Mouse (Mus musculus): Measurements from ENCODE around the gene Cul9.
"Not testable (repeated sequence)": the region's sequence is repeated elsewhere in the genome, so short reads cannot be mapped to it uniquely, and the experiment has no call there.

Gene Cul9

DNA sequence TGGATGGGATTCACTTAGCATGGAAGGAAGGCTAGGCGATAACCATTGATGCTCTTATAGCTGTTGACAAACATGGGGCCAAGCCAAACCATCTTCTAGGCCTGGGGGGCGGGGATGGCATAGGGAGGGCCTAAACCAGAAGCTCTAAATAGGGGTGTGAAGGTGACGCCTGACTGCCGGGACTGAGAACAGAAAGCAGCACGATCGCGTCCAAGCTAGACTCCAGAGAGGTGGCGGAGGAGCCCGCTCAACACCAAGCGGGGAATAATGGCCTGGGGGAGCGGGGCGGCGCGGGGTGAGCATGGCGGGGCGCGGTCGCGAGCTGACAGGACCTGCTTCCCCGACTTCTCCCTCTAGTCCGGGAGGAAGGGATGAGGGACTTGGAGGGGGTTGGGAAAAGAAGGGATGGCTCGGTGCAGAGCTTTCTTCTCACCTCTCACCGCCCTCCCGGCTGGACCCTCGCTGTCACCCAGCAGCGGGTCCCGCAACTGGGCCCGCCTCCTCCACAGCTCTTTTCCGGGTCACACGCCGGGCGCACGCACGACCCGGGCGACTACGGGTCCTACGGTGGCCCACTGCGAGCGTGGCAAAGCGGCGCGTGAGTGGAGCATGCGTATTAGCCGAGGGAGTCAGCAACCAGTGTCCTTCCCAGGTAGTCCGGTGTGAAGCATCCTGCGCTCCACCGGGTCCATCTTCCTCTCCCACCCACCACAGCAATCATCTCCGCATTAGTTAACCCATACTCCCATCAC, at the start of gene Cul9:
TSS of gene Cul9 (minus strand) at position 576 of the 752 bp plus-strand sequence.
- peak; percentile 89 for DNase-seq

DNA sequence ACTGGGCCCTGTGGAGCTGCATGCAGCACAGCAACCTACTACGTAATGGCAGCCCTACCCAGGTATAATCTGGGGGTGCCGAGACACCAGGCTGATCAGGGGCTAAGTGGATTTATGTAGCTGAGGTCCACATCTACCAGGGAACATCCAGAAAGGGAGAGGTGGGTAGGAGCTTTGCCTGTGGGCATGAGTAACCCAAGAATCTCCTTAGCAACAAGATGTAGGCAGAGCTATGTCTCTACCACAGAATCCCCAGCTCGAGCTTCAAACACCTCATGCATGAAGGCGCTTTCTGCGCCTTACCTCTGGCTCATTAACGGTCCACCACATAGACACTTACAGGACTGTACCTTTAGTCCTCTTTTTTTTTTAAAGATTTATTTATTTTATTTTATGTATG, 49.1 kb upstream of the Cul9 start:
- no peak for DNase-seq

DNA sequence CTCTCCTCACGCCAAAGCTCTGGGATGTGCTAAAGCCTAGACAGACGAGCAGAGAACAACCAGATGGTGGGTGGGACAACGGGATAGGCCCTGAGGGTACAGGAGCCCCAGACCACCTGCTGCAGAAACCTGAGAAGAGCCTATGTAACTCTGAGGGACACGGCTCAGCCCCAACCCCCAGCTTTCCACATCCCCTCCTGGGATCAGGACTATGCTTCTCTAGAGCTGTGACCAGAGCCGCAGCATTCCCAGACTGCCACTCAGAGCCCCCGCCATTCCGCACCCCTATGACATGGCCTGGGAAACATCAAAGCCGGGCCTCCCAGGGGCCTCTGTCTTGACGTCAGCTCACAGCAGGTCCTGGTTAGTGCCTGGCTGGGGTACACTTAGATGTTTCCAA, 48.4 kb upstream of the Cul9 start:
- DNase-seq, result no peak

DNA sequence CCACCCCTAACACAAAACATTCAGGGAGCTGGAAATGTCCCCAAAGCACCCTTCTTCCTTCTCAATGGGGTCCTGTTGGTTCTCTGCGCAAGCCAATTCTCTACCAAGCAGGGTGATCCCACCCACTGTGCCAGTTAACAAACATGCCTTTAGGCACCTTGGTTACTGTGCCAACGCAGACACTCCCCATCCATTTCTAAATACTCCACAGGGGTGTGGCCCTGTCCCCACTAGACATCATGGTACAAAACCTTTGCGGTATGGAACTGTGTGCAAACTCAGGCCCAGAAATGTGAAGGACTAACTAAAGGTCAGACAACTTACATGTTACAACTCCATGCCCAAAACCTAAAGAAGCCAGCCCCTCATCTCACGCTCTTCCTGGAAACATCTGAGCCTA, 46.9 kb upstream of the Cul9 start:
- no peak for DNase-seq

DNA sequence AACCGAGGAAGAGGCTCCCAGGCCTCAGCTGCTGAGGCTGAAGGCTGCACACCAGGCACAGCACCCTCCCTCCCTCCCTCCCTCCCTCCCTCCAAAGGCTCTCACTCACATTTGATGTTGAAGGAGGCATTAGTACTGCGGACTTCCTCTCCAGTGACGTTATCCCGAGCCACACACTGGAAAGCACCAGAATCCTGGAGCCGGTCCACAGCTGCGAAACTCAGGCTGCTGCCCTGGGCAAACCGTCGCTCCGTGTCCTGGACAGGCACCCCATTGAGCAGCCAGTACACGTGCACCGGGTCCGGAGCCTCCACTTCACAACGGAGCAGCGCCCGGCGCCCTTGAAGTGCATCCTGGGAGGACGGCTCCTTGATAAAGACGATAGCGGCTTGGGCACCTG, 45.2 kb upstream of the Cul9 start:
- DNase-seq, result no peak

DNA sequence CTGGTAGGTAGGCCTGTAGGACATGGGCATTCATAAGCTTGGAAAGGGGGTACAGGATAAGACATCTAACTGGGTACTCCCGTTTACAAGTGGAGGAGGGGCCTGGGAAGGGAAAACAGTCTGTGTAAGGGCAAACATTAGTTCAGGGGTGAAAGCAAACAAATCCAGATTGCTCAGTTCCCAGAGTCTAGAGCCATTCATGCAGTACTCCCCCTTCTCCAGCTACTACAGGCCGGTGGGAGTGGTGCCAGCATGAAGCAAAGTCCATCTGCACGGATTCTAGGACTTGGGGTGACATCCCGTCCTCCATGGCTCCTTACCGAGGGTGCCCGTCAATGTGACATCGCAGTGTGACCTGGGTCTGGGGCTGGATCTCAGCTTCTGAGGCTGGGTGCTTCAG, 44.3 kb upstream of the Cul9 start:
- DNase-seq, result no peak

DNA sequence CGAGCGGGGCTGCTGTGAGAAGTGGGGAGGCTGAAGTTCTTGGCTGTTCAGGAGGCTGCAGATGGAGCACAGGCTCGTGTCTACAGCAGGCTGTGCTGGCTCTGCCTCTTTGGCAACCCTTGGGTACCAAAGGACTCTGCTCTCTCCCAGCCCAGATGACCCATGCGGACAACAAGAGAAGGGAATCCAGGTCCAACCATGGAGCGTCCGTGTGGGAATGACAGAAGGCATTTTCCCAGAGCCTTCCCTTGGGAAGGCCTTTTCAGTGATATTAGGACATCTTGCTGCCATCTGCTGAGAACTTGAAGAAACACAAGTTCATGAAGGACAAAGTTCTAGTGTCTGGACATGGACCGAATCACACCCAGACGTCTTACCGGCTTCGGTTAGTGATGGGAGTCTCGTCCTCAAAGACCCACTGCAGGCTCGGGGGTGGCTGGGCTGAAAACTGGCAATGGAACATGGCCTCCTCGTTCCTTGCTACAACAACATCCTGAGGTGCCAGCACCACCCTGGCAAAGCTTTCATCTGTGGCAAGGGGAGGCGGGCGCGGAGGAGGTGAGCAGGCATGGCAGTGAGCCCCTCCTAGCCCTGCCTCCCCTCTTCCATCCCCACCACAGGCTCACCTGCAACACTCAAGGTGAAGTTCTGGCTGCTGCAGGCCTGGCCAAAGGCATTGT, 43.6 kb upstream of the Cul9 start:
- no peak for DNase-seq

DNA sequence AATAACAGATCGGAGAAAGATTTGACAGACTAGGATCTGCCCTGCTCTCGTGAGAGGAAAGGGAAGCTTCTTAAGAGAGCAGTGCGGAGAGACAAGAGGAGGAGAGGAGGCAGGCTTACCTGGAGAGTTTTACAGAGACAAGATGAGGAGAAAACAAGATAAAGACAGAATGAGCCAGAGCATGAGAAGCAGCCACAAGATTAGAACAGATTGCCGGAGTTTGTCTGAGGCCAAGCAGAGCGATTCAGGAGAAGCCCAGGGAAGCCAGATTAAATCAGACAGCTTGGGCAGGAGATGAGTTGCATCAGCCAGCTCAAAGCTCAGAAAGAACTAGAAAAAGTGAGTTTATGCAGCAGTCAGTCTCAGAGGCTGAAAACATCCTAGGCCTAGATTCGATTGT, 42.7 kb upstream of the Cul9 start:
- DNase-seq, result no peak

DNA sequence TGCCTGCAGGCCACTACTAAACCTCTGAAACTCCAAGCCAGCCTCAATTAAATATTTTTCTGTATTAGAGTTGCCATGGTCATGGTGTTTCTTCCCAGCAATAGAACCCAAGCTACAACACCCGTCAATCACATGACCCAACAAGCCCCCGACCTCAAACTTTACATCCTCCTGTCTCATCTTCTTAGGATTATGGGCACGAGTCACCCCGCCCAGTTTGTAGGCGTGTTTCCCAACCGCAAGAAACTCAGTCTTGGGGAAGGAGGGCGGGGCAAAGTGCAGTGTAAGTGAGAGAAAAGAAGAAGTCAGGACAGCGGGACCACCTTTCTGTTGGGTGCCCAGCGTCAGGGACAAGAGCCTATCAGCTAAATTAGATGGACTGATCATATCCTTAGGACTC, 42.0 kb upstream of the Cul9 start:
- no peak for DNase-seq

DNA sequence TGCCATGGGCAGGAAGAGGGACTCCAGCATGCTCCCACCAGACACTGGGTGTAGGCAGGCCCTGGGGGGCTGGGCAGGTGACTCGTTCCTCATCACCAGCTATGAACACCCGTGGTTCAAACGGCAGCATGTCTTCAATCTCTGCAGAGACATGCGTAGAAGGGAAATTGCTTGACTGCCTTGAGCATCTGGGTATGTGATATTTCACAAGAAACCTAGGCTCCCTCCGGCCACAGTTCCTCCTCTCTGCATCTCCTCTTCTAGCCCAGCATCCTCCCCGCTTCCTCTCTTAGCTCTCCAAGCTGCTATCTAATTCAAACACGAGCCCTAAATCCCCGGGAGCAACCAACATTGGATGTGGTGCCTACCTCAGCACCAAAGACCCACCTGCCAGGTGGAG, 40.1 kb upstream of the Cul9 start:
- no peak for DNase-seq

DNA sequence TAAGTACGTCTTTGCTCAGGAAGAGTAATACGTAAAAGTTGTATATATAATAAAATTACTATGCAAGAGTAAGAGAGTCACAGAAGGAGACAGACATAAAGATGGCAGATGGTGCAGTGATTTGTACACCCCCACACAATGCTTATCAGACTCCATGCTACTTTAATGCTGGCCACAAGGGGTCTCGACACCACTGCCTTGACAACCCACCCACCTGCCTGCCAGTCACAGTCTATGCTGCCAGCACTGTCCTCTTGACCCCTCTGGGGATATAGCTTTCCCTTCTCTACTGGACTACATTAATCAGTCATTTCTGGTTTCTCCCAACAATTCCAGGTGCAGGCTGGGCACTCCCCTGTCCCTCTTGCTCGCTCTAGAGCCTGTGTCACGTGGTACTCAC, 32.5 kb upstream of the Cul9 start:
- DNase-seq, result no peak

DNA sequence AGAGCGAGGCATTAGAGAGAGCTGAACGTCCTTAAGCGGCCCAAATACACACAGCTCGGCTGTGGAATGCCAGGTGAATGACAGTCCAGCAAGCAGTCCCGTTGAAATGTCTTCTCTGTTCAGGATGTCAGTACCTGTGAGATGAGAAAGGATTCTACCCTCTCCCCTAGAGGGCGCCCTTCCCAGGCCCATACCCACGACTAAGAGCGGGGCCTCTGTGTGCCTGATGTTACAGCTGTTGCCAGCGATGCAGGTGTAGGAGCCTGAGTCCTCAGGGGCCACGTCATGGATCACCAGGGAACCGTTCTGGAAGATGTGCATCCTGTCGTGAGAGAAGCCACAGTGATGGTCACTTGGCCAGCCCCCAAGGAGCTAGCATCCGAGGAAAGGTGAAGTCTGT, 29.9 kb upstream of the Cul9 start:
- DNase-seq, result no peak

DNA sequence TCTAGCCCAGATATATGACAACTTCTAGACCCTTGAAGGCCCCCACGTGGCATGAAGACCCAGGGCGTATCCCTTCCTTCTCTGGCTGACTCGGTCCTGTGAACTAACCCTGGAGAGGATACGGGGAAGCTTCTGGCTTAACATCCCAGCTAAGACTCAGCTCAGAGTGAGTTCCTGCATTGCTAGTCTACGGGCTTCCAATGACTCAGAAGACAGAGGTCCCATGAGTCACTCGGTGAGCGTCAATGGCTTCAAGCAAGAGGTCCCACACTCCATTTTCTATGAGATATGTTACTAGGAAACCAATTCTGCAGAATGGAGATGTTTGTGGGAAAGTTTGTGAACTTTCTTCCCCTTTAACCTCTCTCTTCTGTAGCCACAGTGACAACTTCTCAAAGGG, 28.3 kb upstream of the Cul9 start:
- no peak for DNase-seq

DNA sequence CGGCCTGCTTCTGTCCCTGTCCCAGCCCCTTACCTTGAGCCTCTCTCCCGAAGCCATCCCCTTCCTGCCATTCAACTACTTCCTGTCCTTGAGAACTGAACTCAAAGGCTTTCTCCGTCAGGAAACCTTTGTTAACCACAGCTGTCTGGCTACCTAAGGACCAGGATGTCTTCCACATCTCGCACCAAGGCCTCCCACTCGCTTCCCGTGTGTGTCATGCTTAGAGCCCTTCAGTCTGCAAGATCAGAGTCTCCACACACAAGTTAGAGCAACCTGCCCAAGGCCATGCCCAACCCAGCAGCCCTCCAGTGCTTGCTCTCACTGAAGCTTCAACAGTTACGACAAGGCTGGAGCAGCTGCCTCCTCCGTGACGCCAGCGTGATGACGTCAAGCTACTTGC, 24.8 kb upstream of the Cul9 start:
- DNase-seq, result no peak

DNA sequence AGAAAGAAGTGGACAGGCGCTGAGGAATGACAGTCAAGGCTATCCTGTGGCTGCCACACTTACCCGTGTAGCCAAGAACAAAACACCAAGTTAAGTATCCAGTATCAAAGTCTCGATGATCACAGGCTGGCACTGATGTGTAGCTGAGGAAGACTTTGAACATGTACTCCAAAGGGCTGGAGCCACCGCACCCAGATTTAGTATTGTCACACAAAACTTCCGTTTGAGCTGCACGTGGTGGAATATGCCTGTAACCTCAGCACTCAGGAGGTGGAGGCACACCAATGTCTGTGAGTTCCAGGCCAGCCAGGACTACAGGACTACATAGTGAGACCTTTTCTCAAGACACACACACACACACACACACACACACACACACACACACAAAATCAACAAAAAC, 13.0 kb upstream of the Cul9 start:
- DNase-seq, result no peak

DNA sequence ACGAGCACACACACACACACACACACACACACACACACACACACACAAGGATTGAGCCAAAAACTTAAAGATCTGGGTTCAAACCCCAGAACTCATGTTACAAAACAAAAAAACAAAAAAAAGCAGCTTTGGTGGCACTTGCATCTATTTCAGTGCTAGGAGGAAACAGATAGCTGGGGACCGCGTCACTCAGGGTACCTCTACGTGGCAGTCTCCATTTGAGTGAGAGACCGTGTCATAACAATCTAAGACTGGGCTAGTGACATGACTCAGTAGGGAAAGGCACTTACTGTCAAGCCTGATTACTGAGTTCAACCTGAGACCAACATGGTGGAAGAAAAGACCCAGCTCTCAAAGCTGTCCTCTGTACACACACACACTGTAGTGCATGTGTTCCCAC, 12.0 kb upstream of the Cul9 start:
- DNase-seq, result no peak

DNA sequence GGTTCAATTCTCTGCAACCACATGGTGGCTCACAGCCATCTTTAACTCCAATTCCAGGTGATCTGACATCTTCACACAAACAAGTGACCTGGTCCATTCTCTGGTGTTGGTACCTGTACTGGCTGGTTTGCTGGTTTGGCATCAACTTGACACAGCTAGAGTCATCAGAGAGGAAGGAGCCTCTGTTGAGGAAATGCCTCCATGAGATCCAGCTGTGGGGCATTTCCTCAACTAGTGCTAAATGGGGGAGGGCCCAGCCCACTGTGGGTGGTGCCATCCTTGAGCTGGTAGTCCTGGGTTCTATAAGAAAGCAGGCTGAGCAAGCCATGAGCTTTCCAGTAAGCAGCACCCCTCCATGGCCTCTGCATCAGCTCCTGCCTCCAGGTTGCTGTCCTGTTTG, 11.1 kb upstream of the Cul9 start:
- not testable (repeated sequence) for DNase-seq

DNA sequence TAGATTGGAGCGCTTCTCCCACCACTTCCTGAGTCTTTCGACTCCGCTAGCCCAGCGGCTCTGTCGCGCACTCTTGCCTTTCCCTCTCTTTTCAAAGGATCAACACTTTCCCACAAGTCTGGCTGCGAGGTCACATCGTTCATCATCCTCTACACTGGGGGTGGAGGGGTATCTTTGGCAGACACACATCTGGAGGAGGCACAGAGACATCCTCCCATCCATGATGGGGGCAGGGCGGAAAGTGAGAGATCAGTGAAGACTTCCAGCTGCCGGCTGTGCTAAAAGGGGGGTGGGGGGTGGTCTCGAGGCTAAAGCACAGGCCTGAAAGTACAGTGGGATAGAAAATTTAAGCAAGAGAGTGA, 10.4 kb upstream of the Cul9 start:
- no peak for DNase-seq

DNA sequence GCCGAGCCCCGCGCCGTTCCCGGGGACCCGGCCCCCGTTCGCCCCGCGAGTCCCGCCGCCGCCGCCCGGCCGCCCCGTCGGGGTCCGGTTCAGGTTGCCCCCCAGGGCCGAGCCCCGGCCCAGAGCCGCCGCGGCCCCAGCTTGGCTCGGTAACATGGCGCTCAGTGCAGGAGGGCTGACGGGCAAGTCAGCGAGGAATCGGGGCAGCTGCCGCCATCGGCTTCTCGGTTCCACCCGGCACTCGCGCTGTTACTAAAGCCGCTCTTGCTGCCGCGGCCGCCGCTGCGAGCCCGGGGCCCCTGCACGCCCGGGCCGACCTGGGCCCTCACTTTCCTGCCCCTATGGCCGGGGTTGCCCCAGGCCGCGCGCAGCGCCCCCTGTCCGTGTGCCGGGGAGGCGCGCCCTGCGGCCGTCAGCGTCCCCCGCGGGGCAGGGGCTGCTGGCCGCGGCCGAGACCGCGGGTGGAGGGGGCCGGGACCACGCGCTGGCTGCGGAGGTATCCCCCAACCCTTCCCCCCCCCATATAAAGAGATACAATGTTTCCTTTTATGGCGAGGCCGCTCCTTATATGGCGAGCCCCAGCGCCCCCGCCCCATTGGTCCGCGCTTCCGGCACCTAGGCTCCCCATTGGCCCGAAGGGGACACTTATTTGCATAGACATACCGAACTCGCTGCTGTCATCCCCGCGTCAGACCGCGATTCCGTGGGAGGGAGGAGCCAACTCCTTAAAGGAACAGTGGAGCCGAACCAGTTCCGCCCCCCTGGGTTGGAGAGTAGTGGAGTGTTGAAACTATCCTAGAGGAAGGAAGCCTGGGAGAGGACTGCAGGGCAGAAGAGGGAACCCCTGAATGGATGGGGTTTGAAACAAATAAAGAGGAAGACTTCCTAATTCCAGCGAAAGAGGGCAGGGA, 9.7 kb upstream of the Cul9 start, which contains the start of gene Srf:
TSS of gene Srf (minus strand) at position 503 of the 911 bp plus-strand sequence.
- DNase-seq, result peak; percentile 99

DNA sequence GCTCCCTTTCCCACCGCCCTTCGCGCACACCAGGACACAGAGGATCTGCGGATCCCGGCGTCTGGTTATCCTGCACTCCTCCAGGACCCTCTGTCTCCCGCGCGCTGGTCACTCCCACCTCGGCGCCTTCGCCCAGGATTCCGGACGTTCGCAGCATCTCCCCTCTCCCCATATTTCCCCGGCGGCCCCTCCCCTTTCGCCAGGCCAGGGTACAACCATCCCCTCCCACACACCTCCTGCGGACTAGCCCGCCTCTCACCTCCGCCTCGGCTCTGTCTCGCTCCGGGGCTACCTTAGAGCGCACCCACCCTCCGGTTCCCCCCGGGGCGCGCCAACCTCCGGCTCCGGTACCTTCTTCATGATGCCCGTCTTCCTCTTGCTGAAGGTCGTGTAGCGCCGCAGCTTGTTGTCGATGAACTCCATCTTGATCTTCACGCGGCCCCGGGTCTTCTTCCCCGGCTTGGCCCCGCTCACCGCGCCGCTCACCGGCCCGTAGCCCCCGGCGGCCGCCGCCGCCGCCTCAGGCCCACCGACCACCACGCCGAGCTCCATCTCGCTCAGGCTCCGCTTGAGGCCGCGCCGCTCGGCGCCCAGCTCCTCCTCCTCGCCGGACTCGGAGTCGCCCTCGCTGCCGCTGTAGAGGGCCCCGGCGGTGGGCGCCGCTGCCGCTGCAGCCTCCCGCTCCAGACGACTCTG, 8.9 kb upstream of the Cul9 start:
- DNase-seq, result no peak

DNA sequence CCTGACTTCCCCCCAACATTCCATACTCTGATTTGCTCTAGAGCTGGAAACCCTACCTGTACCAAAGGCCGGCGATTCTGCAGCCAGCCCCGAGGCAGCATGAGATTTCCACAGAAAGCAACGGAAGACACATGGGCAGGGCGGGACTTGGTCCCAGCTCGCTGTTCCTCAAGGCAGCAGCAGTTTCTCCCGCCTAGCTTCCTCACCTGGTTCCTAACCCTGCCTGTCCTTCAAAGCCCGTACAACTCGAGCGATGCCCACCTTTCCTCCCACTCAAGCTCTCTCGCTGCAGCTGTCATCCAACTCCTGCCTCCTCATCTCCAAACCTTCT, 8.4 kb upstream of the Cul9 start:
- no peak for DNase-seq

DNA sequence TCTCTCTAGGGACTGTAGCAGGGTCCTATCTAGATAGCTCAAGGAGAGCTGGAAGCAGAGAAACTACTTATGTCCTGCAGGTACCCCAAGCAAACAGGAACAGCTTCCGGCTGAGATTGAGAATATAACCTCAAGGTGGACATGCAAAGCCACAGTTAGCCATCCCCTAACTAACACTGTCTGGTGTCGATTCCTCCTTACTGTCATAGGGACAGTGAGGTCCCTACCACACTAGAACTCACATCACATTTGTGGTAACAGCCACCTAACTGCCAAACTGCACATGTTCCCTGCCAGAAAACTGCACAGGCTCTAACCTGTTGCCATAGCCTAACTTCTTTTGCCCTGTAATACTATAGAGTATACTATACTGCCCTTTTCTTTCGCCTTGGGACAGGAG, 7.7 kb upstream of the Cul9 start:
- DNase-seq, result no peak

DNA sequence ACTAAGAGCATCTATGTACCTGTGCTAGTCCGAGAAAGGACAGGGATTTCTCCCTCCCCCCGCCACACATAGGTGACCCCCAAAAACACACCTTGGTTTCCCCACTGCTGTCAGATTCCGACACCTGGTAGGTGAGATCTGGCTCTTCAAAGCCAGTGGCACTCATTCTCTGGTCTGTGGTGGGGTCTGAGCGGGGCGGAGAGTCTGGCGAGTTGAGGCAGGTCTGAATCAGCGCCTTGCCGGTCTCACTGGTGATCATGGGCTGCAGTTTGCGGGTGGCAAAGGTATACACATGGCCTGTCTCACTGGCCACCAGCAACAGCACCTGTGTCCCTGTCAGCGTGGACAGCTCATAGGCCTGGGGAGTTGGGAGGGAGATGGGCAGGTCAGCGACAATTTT, 7.3 kb upstream of the Cul9 start:
- DNase-seq, result no peak

Measured in layer of hippocampus, adult 9-11 months (tissue).